Mouse (Mus musculus) testis, adult 2 months (tissue): ENCODE data around the gene Gpha2. TPM values are rescaled to one million over a fixed set of nuclear protein-coding genes. Genes with fewer than 3 reads are reported as not detected.
A peak's percentile ranks its signal among the peaks of the same experiment; 100 is the strongest.

ENCODE experiments used
- H3K27ac ChIP-seq: fragments of 200-500 bp; 2 replicates; pipeline ENCODE4 v1.5.1; 2012; ENCODE audit warnings: low read depth, low read length; ENCODE audit not compliant: control insufficient read depth, insufficient read depth
- H3K27me3 ChIP-seq: fragments of 200-500 bp; 2 replicates; pipeline ENCODE4 v1.6.1; 2012; ENCODE audit warnings: mild to moderate bottlenecking, low read length, moderate library complexity; ENCODE audit not compliant: control insufficient read depth, insufficient read depth
- H3K36me3 ChIP-seq: fragments of 200-500 bp; 2 replicates; pipeline ENCODE4 v1.6.1; 2012; ENCODE audit warnings: mild to moderate bottlenecking, low read length; ENCODE audit not compliant: control insufficient read depth, insufficient read depth
- H3K4me1 ChIP-seq: fragments of 200-500 bp; 2 replicates; pipeline ENCODE4 v1.6.1; 2012; ENCODE audit warnings: low read length; ENCODE audit not compliant: control insufficient read depth, insufficient read depth
- H3K4me3 ChIP-seq: fragments of 200-500 bp; 2 replicates; pipeline ENCODE4 v1.5.1; 2012; ENCODE audit warnings: low read depth, mild to moderate bottlenecking, low read length, moderate library complexity, mixed read lengths; ENCODE audit not compliant: control insufficient read depth
- CTCF ChIP-seq: fragments of 200-500 bp; IDR thresholded peaks from 2 replicates; pipeline ENCODE4 v1.5.1; 2012; ENCODE audit warnings: low read depth, mild to moderate bottlenecking, inconsistent platforms, low read length, moderate library complexity; ENCODE audit not compliant: control insufficient read depth, insufficient read depth, insufficient replicate concordance
- POLR2A ChIP-seq: fragments of 200-500 bp; IDR thresholded peaks from 2 replicates; pipeline ENCODE4 v1.6.1; 2012; ENCODE audit warnings: low read depth, mild to moderate bottlenecking, inconsistent platforms, low read length, moderate library complexity; ENCODE audit not compliant: control insufficient read depth
- polyA plus RNA-seq: library from polyadenylated mRNA; depleted of rRNA; stranded (reverse); fragments of >200 nt; gene quantifications from 2 replicates; pipeline ENCODE4 v1.2.3, GENCODE M21; 2012

The Gpha2 gene
- polyA plus RNA-seq, 1 experiment: 3.8 TPM

DNA sequence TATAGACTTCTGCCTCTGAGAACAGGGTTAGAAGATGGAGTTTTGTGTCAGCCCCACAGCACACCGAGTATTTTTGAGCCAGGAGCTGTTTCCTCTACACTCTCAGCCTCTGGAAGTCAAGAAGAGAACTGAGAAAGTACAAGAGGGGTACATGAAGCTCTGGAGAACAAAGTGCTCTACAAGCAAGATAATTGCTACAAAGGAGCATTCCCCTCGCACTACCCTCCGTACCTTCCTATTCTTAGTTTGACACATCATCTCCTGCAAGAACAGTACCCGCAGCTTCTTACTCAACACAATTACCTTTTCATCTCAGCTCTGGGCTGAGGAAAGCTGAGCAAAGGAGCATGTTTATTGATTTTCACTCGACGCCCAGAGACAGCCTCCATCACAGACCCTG lies 7.6 kb upstream of the Gpha2 start:
- H3K27me3 ChIP-seq: no peaks in the 10 kb centered on the region
- H3K4me1 ChIP-seq: no peaks in the 10 kb centered on the region
- H3K4me3 ChIP-seq: no peak overlapping the region
- TF ChIP-seq POLR2A (no peak), CTCF (no peak)
- no peaks in the 10 kb centered on the region for H3K36me3 ChIP-seq
- no peak overlapping the region for H3K27ac ChIP-seq

DNA sequence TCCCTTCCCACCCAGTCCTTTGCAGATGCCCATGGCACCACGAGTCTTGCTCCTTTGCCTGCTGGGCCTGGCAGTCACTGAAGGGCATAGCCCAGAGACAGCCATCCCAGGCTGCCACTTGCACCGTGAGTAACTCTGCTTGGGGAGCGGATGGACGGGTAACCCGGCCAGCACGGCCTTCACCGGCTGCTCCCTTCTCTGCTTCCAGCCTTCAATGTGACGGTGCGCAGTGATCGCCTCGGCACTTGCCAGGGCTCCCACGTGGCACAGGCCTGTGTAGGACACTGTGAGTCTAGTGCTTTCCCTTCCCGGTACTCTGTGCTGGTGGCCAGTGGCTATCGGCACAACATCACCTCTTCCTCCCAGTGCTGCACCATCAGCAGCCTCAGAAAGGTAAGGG lies 583 bp downstream of the Gpha2 start:
- Histone ChIP-seq H3K4me3 (no peak overlapping the region), H3K4me1 (no peaks in the 10 kb centered on the region), H3K27ac (no peak overlapping the region), H3K36me3 (no peaks in the 10 kb centered on the region), H3K27me3 (no peaks in the 10 kb centered on the region)
- TF ChIP-seq CTCF (no peak), POLR2A (no peak)

DNA sequence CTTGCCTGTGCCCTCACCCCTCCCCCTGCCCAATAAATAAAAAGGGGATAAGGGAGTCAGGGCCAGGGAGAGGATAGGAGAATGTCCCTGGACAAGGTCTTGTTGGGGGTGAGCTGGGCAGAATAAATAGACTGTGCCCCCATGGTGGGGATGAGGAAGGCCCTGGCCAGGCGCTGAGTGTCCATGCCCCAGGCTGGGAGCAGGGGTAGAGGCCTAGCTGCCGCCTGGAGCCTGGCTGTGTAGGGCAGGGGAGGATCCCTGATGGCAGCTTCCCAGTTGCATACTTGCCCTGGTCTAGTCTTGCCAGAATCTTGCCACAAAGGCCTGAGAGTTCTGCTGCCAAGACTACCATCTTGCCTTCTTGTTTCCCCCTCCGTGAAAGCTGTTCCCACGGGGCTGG lies 1.7 kb downstream of the Gpha2 start:
- no peak overlapping the region for H3K27ac ChIP-seq
- TF ChIP-seq POLR2A: no peak
- no peak for TF ChIP-seq CTCF
- no peaks in the 10 kb centered on the region for H3K27me3 ChIP-seq
- no peaks in the 10 kb centered on the region for H3K36me3 ChIP-seq
- no peak overlapping the region for H3K4me3 ChIP-seq
- no peaks in the 10 kb centered on the region for H3K4me1 ChIP-seq

DNA sequence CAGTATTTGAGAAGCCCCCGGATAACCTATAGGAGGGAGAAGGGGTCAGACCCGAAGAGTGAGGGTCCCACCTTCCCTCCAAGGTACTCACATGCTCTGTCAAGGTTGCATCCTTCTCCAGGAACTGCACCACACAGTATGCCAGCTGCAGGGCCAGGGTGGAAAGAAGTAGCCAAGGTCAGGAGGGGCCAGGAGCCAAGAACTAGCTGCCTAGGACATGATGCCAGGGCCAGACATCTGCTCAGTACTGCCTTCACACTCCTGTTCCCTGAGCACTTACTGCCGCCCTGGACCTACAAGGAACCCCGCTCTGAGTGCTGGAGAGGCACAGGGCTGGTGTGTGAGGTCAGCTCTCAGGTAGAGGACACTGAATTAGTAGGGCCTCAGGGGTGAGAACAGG lies 4.2 kb downstream of the Gpha2 start:
- Histone ChIP-seq H3K36me3 (no peaks in the 10 kb centered on the region), H3K27ac (no peak overlapping the region)

DNA sequence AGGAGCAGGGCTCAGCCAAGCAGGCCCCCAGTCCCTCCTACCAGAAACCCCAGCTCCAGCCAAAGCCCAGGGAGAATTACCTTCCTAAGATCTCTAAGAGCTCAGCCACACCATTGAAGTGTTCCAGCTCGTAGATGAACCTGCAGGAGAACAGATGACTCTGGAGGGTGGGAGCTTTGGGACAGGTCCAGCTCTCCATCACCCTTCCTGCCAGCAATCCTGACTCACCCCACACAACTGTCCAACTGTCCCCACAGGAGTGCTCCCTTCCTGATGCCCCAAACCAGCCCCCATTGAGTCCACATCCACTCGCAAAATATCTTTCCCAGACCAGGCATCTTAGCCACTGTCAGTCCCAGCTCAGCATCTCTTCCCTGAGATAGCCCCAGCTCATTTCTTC lies 4.9 kb downstream of the Gpha2 start:
- peaks cover 12% of the 10 kb centered on the region for H3K4me1 ChIP-seq
- H3K27me3 ChIP-seq: no peaks in the 10 kb centered on the region
- H3K4me3 ChIP-seq: no peak overlapping the region
- TF ChIP-seq POLR2A (no peak), CTCF (no peak)
- H3K27ac ChIP-seq: no peak overlapping the region
- no peaks in the 10 kb centered on the region for H3K36me3 ChIP-seq

More for the DNA sequence above, 4.2 kb downstream of the Gpha2 start:
- TF ChIP-seq CTCF (no peak), POLR2A (no peak)
- Histone ChIP-seq H3K4me3 (no peak overlapping the region), H3K27me3 (no peaks in the 10 kb centered on the region), H3K4me1 (peaks cover 7% of the 10 kb centered on the region)

DNA sequence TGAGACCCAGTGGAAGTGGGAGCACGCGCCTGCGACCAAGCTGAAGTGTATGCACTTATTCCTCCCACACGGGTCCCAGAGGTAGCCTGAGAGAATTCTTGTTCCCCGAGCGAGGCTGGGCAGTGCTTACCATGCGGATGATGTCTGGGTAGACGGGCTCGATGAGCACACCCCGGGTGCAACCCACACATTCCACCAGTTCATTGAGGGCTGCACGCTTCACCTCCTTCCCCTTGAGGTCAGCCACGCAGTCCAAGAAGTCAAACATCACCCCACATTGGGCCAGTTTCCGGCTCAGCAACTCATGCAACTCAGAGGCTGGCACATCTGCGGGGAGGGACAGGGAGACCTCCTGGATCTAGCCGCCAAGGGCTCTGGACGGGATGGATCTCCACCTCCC lies 7.5 kb downstream of the Gpha2 start:
- H3K27me3 ChIP-seq: no peaks in the 10 kb centered on the region
- TF ChIP-seq POLR2A (no peak), CTCF (no peak)
- no peaks in the 10 kb centered on the region for H3K36me3 ChIP-seq
- no peak overlapping the region for H3K27ac ChIP-seq
- no peak overlapping the region for H3K4me3 ChIP-seq
- H3K4me1 ChIP-seq: peaks cover 16% of the 10 kb centered on the region

DNA sequence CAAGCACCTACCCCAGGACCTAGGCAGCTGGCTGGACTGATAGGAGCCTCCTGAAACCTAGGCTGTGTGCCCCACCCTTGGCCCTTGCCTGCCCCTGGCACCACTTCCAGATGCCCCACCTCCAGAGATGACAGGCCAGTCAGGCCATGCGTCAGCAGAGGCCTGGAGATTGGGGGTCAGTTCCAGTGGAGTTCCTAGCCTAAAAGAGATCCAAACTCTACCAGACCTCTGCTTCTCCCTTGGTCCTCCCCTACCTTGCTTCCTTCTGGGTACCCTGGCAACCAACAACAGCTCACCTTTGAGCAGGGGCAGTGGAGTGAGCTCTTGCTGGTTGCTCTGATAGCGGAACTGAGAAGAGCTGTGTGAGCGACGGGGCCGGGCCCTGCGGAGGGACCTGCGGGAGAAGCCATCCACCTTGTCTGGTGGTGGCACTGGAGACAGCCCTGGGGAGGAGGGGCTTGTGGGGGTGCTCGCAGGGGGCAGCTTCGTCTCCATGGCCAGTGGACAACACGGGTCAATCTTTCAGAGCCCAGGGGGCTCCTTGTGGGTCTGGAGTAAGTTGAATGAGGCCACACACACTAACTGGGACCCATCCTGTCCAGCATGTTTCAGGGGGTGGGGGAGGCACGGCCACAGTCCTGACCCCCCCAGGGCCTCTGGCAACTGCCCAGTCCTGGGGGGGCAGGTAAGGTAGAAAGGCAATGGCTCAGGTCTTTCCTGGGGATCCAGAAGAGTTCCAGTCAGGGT lies 8.3 kb downstream of the Gpha2 start:
- Histone ChIP-seq H3K27ac (no peak overlapping the region), H3K4me1 (peaks cover 16% of the 10 kb centered on the region)

DNA sequence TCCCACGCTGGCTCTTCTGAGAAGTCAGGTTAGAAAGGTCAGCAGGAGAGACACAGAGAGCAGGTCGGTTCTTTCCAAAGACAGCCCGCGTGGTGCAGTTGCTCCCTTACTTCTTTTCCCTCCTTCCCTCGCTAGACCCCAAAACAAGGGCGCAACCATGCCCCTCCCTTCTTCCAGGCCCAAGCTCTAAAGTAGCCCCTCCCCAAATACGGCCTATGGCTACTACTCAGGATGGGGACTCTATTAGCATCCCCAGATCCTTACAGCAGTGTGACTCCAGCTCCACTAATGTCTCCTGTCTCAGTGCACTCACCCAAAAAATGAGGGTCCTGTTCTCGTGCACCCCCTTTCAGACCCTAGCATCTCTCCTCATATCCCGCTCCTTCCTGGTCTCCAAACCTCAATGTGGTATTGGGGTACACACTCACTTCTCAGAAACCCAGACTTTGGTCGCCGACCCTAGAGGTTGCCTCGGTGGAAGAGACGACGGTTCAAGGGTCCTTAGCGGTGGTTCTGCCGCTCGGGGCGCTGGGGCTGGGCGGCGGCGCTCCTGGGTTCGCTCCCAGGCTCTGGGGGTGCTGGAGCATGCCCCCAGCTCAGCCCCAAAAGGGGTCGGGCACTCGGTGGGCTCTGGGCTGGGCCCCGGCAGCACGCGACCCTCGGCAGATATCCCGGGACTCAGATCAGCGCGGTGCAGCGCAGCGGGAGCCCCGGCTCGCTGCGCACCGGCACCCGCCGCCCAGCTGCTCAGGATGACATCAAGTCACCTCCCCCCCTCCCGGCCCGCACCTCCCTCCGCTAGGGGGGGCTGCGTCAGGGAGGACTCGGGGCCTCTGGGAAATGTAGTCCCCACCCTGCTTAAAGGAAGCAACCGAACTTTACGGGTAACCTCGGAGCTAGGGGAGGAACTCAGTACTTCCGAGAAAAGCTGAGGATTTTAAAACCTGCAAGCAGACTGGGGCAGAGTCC lies 9.2 kb downstream of the Gpha2 start, which contains the start of gene Ppp2r5b:
Gene Ppp2r5b (minus strand): TSS at position 789 of the 969 bp plus-strand sequence.
- peak within 1 kb of the TSS; percentile 90 for H3K27ac ChIP-seq
- H3K27me3 ChIP-seq: no peaks in the 10 kb centered on the region
- peak within 1 kb of the TSS; percentile 88 for H3K4me3 ChIP-seq
- H3K36me3 ChIP-seq: no peaks in the 10 kb centered on the region
- no peak for TF ChIP-seq CTCF
- TF ChIP-seq POLR2A: no peak
- H3K4me1 ChIP-seq: peaks cover 16% of the 10 kb centered on the region

More for the DNA sequence above, 8.3 kb downstream of the Gpha2 start:
- TF ChIP-seq CTCF (no peak), POLR2A (no peak)
- Histone ChIP-seq H3K36me3 (no peaks in the 10 kb centered on the region), H3K4me3 (no peak overlapping the region), H3K27me3 (no peaks in the 10 kb centered on the region)
